Mouse (Mus musculus): Measurements from ENCODE around the gene Sptbn4.

The Sptbn4 gene

DNA sequence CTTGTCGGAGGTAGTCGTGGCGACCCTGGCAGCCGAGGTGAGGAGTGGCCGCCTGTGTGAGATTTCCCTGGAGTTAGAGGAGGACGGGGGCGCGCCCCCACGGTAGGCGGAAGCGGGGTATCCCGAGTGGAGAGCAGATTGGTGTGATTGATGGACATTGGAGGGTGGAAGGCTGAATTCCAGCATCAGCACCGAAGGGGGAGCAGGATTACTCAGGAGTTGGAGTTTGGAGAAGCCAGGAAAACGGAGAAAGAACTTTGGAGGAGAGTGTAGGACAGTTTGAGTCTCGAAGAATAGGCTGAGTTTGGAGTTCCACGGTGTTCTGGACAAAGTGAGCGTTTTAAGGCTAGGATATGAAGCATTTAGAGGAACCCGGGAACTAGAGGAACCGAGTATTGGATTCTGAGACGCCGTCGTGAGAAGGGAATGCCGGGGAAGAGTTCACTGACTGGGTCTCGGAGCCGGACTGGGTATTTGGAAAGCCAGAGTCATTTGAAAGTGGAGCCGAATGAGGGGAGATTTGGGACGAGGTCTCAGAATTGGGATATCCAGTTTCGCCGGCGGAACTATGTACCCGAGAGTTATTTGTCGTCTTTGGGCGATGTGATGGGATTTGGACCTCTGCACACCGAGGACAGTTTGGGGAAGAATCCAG is 26.5 kb upstream of the Sptbn4 start:
- no peak for DNase-seq

DNA sequence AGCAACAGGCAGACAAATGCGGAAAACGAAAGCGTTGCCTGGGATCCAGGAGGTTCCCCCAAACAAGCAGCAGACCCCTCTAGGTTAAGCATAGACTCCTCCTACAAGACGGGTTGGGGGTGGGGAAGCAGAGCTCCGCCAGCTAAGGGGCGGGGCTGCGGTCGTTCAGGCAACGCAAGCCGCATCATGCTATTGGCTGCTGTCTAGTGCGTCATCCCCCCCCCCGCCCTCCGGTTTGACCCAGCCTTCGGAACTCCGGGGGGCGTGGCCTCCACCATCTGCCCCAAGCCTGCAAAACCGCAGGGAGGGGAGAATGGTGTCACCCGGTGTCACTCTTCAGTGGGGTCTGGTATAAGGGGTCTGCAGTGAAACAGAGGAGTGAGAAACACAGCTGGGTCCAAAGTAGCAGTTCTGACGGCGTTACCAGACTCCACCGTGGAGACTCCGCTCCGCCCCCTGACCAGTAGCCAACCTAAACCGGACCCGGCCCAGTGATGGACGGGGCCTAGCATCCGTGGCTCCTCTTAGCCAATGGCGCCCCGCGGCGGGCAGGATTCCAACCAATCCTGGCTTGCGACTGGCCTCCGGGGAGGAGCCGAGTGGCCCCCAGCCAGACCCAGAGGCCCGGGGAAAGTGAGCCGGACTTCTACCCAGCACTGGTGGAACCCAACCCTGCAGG is 25.8 kb upstream of the Sptbn4 start, which contains the start of gene Sertad3:
Gene Sertad3 (plus strand): TSS at position 613 of the 679 bp plus-strand sequence.
- peak; percentile 99 for DNase-seq

DNA sequence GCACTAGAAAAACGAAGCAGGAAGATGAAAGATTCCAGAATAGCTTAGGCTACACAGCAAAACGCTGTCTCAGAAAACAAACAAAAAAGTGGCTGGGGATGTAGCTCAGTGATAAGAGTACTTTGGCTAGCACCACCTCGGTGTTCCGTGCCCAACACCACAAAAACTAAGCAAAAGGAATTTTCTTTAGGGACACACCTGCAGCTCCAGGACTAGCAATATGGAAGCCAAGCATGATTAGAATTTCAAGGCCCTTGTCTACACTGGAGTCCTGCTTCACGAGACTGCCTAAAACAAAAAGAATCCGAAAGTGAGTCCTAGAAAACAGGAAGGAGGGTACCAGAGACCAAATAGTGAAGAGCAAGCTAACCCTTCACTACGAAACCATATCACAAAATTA is 25.1 kb upstream of the Sptbn4 start:
- no peak for DNase-seq

DNA sequence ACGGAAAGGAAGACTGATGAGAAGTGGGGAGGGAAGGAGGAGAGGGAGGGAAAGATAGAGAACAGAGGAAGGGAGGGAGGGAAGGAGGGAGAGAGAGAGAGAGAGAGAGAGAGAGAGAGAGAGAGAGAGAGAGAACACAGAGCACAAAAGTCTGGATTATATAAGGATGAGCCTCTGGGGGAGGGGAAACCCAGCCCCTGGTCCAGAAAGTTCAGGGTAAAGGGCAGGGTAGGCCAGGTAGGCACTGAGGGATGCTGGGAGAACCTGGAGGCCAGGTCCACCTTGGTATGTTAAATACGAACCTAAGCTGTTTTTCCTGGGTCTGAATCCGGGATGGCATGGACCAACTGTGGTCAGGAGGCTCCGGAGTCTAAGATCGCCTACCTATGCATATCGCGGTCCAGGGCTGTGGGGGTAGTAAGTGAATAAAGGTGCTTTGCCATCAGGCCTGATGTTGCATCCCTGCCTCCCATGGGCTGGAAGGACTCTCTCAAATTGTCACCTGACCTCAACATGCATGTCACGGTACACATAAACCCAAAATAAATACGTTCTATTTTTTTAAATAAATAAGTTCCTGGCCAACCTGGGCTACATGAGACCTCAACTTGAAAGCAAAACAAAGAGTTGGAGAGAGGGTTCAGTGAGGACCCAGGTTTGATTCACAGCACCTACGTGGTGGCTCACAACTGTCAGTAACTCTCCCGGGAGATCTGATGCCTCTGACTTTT is 24.1 kb upstream of the Sptbn4 start:
- no peak for DNase-seq

DNA sequence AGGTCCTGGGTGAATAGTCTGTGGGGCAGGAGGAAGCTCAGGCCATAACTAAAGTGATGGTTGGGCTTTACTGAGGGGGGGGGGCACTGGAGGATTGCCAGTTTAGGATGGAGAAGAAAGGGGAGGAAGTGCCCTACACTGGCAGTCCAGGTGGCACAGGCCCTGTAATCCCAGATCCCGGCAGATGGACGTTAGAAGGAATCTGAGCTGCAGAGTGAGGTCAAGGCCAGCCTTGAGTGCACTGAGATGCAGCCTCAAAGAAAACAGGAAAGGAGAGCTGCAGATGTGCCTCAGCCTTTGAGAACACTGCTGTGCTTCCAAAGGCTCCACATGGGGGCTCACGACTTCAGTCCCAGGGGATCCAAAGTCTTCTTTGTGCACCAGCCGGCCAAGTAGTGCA is 20.2 kb upstream of the Sptbn4 start:
- DNase-seq: peak; percentile 44

DNA sequence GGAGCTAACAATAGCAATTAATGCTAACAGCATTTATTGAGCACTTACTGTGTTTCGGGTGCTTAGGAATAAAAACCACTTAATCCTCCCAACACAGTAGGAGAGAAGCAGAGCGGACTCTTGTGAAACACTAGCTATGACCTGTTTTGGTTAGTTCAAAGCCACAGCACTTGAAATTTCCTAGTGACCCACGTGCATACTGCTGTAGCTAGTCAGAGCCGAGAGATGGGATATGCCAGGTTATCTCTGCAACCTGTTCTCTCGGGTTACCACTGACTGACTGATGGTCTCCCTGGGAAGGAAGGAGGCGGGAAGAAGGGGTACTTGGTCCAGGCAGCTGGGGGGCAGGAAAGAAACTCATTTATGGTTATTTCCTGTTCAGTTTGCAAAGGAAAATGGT is 13.0 kb upstream of the Sptbn4 start:
- no peak for DNase-seq

DNA sequence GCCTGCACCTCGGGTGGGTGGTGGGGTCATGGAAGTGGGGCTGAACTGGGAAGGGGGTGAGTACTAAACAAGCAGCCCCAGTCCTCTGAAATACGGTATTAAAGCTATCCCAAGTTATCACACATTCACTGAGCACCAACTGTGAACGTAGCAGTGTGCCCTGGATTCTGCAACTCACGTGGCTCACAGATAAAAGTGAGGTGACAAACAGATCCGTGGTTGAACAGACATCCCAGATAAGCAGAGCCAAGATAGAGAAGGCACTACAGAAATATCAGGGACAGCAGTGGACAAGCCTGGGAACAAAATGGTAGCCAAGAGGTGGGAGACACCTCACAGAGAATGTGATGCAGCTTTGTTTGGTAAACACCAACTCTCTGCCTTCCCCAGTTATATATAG is 12.2 kb upstream of the Sptbn4 start:
- DNase-seq: no peak

DNA sequence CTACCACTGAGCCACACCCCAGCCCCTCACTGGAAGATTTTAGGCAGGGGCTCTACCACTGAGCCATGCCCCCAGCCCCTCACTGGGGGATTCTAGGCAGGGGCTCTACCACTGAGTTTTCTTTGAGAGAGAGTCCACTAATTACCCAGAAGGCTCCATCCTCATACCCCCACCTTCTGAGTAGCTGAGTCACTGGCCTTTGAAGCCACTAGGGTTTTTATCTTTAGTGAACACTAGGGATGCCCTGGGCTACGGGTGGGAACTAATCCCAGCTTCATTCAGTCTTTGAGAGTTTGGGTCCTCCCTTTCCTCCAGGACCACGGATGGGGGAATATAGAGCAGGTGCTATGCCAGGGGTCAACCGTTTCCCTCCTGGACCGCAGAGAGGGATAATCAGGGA is 11.1 kb upstream of the Sptbn4 start:
- DNase-seq: no peak

DNA sequence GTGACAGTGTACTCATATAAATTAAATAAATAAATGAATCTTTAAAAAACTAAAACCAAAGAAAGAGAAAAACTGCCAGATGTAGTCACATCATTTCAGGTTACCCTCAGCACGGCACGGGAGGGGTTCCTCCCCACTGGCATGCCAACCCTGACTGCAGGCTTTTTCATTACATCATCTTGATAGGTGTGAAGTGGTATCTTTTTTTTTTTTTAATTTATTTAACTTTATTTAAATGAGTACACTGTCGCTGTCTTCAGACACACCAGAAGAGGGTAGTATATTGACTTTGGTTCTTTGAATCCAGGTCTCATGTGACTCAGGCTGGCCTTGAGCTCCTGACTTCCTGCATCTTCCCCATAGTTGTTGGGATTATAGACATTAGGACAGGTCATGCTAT is 7.8 kb upstream of the Sptbn4 start:
- no peak for DNase-seq

DNA sequence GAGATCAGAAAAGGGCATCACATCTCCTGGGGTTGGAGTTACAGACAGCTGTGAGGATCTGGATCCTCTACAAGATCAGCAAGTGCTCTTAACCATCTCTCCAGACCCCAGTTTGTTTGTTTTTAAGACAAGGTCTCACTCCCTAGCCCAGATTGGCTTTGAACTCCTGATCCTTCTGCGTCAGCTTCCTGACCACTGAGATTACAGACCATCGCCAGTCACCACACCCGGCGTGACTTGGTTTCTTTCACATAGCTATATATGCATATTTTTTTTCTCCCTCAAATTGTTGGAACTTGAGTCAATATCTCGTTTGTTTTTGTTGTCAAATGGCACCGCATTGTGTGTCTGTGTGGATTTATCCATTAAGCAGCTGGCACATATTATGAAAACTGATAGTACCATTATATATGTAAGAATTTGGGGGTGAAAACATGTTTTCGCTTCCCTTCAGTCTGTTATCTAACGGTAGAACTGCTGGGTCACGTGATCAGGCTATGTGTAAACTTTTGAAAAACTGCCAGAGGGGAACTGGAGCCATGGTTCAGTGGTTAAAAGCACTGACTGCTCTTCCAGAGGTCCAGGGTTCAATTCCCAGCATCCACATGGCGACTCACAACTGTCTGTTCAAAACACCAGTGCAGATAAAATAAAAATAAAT is 7.1 kb upstream of the Sptbn4 start:
- DNase-seq: no peak

DNA sequence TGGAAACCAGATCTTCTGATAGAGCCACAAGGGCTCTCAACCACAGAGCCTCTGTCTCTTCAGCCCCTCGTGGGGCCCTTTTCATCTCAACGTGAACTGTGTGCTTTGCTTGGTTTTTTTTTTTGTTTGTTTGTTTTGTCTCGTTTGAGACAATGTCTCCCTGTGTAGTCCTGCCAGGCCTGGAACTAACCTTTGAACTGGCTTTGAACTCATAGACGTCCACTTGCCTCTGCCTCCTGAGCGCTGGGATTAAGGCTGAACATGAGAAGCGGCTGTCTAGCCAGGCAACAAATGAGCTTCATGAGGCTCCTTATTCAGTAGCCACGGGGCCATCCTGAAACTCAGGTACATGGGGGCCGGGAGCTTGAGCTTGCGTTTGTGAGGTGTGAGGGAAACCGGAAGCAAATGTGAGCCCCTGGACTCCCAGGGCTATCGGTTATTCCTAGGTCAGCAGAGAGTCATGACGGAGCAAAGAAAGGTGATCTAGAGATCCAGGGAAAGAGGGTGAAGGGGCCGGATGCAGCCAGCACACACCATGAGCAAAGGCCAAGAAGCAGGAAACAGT is 4.8 kb upstream of the Sptbn4 start:
- no peak for DNase-seq

DNA sequence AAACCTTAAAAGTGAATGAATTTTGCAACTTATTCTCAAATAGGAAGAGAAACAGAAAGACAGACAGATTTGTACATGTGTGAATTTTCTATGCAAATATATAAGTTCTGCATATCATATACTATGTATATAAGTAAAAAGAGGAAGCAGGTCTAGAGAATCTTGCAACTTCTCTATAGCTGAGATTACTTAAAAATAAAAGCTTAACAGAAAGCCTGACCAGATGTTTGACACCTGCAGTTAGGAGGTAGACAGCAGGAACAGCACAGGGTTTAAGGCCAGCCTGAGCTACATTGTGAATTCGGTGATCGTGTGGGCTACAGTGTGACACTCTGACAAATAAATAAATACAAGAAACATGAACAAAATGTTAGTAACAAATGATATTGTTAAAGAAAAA is 3.9 kb upstream of the Sptbn4 start:
- DNase-seq: no peak

DNA sequence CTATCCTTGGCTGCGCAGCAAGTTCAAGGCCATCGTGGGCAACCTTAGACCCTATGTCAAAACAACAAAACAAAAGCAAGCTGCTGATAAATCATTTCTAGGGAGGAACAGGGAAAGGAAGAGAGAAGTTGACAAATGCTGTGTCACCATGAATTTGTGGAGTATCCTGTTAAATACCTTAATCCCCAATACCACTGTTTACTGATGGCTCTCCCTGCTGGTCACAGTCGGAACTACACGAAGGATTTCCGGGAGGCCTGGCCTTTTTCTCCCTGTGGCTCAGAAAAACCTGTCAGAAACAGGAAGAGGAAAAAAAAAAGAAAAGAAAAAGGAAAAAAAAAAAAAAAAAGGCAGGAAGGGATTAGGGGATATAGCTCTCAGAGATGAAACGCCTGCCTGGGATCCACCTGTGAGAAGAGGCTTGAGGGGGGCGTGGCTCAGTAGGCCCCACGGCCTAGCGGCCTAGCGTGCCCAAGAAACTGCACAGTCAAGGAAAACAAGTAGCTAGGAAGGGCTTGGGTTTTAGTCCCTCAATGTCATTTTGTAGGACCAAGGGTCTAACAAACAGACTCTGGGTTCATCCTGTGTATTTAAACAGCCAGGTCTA is 1.9 kb upstream of the Sptbn4 start:
- DNase-seq: peak; percentile 70

DNA sequence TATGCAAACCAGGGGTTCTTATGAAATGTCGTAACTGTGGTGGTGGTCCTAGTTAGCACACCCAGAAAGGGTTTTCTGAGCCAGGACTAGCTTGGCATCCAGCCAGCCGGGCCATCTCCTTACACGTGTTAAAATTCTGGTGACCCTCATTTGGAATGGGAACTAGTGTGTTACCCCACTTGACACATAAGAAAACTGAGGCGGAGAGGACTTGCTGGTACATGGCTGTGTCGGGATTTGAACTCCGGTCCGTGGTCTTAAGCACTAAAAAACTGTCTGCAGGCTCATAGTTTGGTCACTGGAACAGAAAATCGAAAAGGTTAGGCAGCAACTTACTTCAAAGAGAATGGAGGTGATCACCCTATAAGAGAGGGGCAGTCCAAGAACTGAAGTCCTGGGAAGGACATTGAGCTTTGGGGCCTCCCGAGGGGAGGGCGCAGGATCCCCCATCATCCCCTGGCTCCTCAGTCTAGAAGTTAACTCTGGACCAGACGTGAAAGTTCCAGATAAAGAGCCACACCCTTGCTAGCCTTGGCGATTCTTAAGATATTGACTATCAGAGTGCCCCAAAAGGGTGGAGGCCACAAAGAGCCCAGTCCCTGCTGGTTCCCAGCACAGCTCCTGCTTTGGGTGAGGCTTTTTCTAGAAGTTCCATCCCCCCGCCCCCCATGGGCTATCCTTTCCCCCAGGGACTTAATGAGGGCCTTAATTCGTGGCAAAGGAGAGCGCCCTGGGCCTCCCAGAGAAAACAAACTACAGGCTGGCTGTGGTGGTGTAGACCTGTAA is 1.1 kb upstream of the Sptbn4 start:
- DNase-seq: no peak

DNA sequence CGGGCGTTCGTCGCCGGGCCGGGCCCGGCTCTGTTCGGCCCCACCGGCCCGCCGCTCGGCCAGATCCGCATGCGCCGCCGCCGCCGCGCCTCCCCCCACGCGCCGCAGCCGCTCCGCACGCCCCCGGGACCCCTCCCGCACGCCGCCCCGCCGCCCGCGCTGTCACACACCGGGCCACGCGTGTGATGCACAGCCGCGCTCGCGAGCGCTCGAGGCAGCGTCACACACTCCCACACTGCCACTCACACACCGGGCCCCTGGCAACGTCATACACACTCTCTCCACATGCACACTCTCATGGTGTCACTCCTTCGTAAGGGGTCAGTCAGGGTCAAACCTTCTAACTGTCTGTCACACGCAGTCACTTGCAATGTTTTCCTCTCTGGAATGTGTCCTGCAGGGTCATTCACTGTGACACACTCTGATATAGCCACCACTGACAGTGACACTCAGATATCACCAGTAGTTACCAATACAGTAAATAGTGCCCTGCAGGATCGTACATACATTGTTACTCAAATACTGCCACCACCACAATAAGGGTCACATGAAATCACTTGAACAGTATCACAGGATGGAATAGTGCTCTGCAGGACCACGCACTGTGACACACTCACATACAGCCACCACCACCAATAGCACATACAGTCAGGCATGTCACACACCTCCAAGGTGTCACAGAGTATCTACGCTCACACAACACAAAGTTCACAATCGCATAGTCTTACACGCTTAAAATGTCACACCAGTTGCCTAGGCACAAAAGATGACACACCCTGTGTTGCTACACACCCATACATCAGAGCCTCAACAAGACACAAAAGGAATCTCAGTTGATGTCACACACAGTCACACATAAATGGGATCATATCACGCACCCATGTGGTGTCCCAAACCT is 716 bp downstream of the Sptbn4 start:
- peak; percentile 76 for DNase-seq

DNA sequence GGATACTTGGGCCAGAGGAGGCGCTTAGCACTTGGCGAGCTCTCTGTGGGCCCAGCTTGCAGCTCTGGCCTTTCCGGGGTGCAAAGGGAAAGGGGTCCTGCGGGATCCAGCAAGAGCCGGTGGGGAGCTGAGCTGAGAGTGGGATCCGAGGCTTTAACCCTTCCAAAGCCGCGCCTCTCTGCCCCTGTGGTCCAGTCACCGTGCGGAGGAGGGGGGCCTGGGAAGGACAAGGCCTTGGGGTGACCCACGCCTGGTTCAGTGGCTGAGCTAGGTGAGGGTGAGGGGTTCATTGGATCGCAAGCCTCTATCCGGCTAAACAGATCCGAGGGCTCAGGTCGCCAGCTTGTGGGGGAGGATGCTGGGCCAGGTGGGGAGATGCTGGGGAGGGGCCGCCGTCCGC is 1.4 kb downstream of the Sptbn4 start:
- DNase-seq: peak; percentile 27

DNA sequence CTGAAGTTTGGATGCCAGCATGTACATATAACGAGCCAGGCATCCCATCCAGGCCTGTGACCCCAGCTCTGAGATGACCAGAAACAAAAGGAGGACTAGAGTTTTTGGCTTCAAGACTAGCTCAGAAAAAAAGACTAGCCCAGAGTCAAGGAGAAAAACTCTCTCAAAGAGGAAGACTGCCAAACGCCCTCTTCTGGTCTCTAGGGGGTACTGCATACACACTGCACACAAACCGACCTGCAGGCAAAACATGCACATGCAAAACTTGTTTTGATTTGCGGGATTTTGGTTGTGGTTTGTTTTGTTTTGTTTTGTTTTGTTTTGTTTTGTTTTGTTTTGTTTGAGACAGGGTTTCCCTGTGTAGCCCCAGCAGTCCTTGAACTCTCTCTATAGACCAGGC is 7.5 kb downstream of the Sptbn4 start:
- no peak for DNase-seq

DNA sequence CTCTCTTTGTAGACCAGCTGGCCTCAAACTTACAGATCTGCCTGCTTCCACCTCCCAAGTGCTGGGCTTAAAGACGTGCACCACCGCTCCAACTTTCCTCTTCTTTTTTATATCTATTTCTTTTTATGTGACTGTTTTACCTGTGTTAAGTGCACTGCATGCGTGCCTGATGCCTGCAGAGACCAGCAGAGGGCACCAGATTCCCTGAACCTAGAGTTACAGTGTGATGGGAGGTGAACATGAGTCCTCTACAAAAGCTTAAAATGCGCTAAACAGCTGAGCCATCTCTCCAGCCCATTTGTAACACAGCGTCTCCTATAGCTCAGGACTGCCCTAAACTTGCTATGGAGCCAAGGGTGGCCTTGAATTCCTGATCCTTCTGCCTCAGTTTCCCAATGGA is 9.9 kb downstream of the Sptbn4 start:
- peak; percentile 34 for DNase-seq

DNA sequence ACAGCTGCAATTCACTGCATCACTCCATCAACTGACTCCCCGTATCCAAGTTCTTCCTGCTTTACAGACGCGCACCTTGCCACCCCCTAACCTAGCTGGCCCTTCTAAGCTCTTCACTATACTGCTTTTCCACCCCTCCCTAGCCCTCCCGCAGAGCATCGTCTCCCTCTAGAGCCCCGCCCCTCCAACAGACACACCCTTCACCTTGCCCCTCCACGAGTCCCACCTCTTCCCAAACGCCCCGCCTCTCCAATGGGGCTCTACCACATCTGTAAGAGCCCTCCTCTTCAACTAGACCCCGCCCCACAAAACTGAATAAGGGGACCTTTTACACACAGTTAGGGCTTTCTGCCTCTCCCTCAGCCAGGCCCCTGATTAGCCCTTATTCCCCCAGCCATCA is 13.7 kb downstream of the Sptbn4 start:
- DNase-seq: no peak

DNA sequence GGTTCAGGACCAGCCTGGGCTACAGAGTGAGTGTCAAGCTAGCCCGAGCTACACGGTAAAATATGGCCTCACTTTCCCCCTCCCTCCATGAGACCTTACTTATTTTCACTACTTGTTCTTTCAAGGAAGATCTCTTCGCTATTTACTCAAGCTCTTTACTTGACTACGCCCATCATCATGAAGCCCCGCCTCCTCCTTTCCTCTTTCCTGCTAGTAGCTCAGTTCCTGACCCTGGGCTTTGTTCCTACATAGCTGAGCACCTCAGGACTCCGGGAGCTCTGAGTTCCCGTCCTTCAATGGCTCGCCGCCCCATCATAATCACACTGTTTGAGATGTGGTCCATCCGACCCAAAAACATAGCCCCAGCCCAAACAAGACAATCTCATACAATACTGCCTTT is 14.1 kb downstream of the Sptbn4 start:
- DNase-seq: no peak

DNA sequence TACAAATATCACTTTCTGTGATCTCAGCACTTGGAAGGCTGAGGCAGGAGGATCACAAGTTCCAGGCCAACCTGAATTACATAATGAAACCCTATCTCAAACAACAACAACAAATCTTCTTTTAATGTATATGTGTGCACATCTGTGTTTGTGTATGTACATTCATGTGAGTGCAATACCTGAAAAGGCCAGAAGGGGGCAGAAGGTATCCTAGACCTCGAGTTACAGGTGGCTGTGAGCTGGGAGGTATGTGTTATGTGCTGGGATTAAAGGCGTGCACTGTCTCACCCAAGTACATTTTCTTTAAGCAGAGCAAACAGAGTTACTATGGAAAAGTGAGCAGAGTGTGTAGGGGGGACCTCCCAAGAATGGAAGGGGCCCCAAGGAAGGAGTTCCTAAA is 18.4 kb downstream of the Sptbn4 start:
- no peak for DNase-seq

Data from retina, postnatal 1 day (tissue).